Mouse (Mus musculus) retina, postnatal 1 day (tissue): ENCODE results near the gene Ophn1.

Source experiments
- DNase-seq: peaks from one replicate; pipeline ENCODE4 v3.0.0-alpha.2; 2012

Gene Ophn1

GRCm38 (mm10) chrX:98890406-98891116 lies at the start of gene Ophn1:
Gene Ophn1 (minus strand): TSS chrX:98891025.
- peak; percentile 80 for DNase-seq

DNA sequence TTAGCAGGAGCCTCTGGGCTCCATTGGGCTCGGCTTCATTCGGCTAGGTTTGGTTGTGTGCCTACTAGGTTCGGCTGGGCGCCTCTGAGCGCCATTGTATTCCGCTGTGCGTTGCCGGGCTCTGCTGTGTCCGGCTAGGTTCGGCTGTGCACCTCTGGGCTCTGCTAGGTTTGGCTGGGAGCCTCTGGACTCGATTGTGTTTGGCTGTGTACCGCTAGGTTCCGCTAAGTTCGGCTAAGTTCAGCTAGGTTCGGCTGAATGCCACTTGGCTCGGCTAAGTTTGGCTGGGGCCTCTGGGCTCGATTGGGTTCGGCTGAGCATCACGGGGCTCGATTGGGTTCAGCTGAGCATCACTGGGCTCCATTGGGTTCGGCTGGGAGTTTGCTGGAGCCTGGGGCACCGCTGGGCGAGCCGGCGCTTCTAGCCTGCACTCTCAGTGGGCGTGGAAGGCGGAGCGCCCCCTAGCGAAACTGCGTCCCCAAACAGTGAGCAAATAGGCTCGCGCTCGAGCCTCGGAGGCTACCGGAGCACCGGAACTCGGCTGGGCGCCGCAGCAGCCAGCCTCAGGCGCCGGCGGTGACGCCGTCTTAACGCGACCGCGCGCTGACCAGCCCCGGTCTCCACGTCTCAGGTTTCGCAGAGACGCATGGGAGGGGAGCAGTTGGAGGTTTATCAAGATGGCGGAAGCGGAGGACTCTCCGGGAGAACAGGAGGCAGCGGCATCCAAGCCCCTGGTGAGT lies 46.9 kb upstream of the Ophn1 start:
- DNase-seq = peak; percentile 94

- DNase-seq = peak; percentile 89
Observed at GRCm38 (mm10) chrX:98936707-98937554, 46.1 kb upstream of the Ophn1 start.

DNA sequence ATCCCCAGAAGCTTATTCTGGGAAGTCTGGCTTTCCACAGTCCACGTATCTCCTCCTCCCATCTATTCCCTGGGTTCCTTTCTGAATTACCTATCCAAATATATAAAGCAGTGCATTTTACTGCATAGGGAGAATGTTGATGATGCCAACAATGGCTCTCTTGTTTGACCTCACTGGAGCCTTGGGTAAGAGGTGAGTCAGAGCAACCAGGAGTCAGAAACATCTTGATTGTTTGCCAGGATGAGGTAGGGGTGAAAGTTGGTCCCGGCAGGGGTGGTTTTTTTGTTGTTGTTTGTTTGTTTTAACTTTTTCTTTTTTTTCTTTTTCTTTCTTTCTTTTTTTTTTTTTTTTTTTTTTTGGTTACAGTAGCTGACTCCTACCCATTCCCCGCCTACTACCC lies 45.3 kb upstream of the Ophn1 start, which contains the start of gene Yipf6:
TSS of gene Yipf6 (plus strand) at position 216 of the 400 bp plus-strand sequence.
- DNase-seq = no peak

GRCm38 (mm10) chrX:98919423-98919822 lies 28.6 kb upstream of the Ophn1 start:
- DNase-seq = peak; percentile 59

DNA sequence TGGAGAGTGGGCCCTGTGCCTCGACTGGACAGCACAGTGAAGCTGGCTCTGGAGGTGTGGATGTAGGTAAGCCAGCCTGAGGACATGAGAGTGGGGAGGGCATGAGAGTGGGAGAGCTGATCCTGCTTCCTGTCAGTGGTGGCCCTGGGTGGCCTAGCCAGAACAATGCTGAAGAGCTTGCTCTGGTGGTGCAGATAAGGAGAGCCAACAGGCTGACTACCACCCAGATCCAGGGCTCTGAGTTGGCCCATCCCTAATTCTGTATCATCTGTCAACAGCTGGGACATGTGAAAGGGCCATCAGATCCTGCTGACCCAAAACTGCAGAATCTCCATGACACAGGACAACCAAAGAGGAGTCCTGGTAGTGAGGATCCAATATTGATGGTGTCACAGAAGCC lies 18.1 kb upstream of the Ophn1 start:
- no peak for DNase-seq

GRCm38 (mm10) chrX:98904226-98904625 lies 13.4 kb upstream of the Ophn1 start:
- DNase-seq = no peak

GRCm38 (mm10) chrX:98898307-98898706 lies 7.5 kb upstream of the Ophn1 start:
- no peak for DNase-seq

DNA sequence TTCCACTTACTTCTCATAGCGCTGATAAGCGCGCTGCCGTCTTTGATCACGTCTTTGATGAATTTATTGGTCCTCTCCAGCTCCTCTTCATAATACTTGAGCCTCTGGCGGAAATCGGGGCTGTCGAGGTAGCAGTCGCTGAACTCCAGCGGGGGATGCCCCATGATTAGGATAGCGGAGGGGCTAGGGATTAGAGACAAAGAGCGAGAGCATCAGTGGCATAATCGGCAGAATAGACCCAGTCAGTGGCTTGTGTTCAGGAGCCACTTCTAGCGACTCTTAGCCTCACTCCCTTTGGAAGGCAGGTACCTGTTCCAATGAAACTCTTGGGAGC lies 786 bp downstream of the Ophn1 start:
- no peak for DNase-seq

DNA sequence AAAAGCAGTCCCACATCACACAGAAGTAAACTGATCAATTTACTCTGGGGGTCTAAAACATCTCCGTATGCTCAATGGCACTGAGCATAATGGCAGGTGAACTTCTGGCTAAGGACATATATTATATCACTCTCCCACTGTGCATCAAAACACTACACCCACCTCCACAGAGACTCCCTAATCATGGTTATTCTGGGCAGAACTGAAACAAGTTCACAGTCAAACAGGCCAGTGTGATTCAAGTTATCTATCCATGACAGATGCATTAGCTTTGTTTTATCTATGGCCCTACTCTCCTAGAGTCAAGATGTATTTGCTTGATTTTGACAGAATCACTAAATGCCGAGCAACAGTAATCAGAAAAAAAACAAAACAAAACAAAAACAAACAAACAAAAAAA lies 8.8 kb downstream of the Ophn1 start:
- no peak for DNase-seq

DNA sequence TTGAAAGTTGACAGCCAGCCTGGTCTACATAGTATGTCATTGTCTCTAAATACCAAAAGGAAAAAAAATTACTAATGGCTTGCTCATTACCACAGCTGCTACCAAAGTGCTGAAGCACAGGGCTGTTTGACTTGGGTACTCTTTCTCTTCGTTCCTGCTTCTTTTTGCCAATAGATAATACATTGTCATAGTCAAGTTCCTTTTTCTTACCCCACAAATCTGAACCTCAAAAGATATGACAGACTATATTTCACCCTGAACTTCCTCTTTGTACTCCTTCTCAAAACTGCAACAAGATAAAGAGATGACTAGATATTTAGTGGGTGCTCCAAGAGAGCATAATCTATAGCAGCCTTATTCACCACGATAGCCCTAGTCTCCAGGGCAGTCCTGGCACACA lies 9.7 kb downstream of the Ophn1 start:
- no peak for DNase-seq

DNA sequence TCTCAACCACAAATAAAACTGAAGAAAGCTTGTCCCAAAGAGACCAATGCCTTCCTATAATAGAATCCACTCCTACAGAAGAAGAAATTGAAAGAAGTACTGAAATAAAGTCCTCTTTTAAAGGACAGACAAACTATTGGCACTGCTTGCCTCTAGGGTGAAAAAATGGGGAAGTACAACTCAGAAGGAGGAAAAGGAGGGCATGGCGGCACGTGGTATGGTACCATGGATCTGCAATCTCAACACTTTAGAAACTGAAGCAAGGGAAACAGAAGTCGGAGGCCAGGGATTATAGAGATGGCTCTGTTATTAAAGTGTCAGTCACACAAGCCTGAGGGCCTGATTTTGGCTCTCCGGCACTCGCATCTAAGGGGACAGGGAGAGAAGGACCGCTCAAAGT lies 10.5 kb downstream of the Ophn1 start:
- DNase-seq = no peak

DNA sequence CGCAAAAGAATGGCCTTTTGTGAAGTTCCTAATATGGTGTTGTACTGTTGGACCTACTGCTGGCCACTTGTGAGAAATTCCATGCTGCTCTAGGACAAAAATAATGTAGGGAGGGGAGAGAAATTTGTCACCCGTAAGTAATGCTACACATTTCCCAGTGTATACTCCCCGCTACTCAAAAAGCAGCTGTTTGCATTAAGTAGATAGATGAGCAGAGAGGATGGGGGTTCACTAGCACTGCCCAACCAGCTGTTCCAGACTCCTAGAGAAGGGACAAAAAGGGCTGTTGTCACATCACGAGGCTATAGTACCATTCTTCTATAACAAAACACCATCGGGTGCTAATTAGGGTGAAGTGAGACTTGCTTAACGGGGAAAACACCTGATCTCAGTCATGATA lies 15.7 kb downstream of the Ophn1 start:
- DNase-seq = peak; percentile 24

- no peak for DNase-seq
Observed at GRCm38 (mm10) chrX:98874086-98874485, 16.7 kb downstream of the Ophn1 start.

DNA sequence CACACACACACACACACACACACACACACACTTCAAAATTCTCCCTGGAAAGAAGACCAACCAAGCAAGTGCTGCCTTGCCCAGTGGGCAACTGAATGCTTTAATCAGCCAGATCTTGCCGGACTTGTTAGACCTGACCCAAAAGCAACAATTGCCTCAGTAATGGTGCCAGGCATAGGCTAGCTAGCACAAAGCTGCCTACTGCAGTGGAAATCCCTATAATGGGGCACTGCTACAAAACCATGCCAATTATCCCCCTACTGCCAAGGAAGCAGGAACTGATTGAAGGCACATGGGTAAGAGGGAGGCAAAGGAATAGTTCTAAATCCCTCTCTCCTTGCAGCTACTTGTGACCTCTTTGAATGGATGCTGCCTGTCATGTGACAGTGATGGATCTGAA lies 18.8 kb downstream of the Ophn1 start:
- no peak for DNase-seq

GRCm38 (mm10) chrX:98870541-98870940 lies 20.3 kb downstream of the Ophn1 start:
- no peak for DNase-seq

DNA sequence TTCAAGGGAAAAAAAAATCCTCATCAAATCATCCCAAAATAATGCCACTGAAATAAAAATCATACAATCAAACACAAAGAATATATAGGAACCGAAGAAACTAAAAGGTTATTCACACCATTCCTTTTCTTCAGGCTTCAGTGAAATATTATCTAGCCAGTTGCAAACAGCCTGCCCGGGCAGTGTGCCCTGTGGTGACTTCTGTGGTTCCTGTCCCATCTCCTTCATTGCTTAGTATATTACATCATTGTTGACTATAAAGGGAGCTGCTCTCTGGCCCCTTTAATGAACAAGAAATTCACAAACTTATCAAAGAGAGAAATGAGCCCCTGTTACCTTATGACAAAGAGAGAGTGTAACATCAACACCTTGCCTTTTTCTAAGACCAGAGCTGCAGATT lies 21.1 kb downstream of the Ophn1 start:
- DNase-seq = no peak

DNA sequence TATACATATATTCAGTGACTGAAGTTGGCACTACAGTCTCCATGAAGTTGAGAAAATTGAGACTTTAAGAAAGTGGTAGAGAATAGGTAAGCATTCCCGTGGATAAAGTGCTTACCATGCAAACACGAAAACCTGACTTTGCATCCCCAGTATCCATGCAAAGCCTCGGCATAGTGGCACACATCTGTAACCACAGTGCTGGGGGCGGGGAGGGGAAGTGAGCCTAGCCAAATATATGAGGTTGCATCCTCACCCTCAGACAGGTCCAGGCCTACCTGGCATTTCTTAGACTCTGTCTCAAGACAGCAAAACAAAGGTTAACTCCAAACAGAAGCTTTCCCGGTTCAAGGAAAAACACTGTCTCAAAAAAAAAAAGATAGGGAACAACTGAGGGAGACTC lies 21.7 kb downstream of the Ophn1 start:
- DNase-seq = no peak

DNA sequence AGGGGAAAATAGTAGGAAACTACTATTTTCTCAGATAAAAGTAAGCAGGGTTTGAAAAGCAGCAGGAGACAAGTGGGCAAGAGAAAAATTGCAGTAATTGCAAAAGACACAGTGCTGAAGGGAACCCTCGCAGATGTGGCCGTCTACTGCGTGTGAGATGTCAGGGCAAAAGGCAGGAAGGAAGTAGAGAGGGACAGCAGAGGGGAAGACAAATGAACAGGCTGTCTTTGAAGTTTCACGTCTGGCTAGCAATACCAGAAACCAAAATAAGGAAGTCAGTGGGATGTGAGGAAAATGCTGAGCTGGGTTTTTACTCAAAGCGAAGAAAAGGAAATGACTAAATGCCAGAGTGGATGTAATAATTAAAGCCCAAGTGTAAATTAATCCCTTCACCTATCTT lies 30.7 kb downstream of the Ophn1 start:
- DNase-seq = no peak

GRCm38 (mm10) chrX:98856046-98856445 lies 34.8 kb downstream of the Ophn1 start:
- no peak for DNase-seq

DNA sequence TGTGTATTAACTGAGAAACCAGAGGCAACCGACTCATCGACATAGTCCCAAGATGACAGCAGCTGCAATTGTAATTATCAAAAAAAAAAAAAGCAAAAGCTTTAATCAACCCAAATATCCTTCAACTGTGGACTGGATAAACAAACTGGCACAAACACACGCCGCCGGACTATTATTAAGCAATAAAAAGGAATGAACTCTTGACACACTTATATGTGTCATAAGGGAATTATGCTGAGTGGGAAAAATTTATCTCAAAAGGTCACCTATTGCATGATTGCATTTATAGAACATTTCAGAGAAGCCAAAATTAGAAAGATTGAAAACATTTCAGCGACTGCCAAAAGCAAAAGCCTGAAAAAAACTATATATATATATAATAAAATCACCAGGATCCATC lies 40.0 kb downstream of the Ophn1 start:
- no peak for DNase-seq

DNA sequence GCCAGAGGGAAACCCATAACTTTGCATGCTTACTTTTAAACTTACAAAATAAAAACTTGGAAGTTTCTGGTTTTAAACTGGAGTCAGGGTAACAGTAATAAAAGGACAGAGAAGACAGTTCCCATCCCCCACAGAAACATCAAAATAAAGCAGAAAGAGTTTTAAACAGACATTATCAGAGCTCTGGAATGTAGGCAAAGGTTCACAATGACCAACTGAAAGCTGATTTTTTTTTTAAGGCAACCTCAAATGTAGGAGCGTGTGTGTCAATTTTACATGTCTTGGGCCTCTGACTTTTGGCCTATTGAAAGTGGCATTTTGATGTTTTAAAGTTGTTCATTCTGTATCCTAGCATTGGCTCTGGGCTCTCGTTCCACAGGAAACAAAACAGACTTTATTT lies 49.2 kb downstream of the Ophn1 start:
- no peak for DNase-seq

- DNase-seq = no peak
Observed at GRCm38 (mm10) chrX:98835989-98836388, 54.8 kb downstream of the Ophn1 start.

DNA sequence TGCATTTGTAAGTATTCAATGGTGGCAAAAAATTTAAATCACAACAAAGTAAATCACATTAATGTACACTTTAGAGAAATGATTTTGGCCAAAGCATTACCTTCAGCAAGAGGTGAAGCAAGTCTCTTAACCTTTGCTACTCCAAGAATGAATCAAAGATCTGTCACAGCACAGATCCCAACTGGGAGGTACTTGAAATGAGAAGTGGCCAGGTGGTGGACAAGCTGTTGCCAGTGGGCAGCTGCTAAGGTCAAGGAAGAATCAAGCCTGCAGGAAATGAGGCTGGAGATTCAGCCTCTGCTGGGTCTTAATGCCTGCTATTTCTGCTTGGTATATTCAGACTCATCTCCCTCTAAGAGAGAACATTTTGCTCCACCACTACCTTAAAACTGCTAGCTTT lies 87.0 kb downstream of the Ophn1 start:
- no peak for DNase-seq
